Mouse (Mus musculus): ENCODE results near the gene Gm49380. TPM values are rescaled to one million over a fixed set of nuclear protein-coding genes. Genes with fewer than 3 reads are reported as not detected.

Gm49380 gene
- polyA plus RNA-seq, 1 experiment, result 0.67 TPM

GRCm38 (mm10) chr9:44133287-44133686 lies 20.0 kb upstream of the Gm49380 start:
- no peak overlapping the region for H3K27ac ChIP-seq (ENCODE audit: insufficient read depth, low read length)
- no peaks in the 10 kb centered on the region for H3K27me3 ChIP-seq (ENCODE audit: control insufficient read depth, insufficient read depth, low read length, poor library complexity, severe bottlenecking)
- H3K9ac ChIP-seq (ENCODE audit: low read depth, poor library complexity, severe bottlenecking), result no peak overlapping the region
- peaks cover 16% of the 10 kb centered on the region for H3K36me3 ChIP-seq (ENCODE audit: control insufficient read depth, insufficient read depth, low read length, poor library complexity, severe bottlenecking)
- no peaks in the 10 kb centered on the region for H3K9me3 ChIP-seq (replicated peaks; ENCODE audit: control insufficient read depth, insufficient read depth, low read length, poor library complexity, severe bottlenecking)
- TF ChIP-seq CTCF (IDR thresholded peaks at IDR 0.05; ENCODE audit: low read depth, low read length) (no peak), POLR2A (IDR thresholded peaks at IDR 0.05; ENCODE audit: insufficient read depth, low read length) (no peak), EP300 (IDR thresholded peaks at IDR 0.05; ENCODE audit: insufficient read depth, low read depth, low read length) (no peak)
- no peak overlapping the region for H3K4me3 ChIP-seq (ENCODE audit: low read depth, low read length)
- H3K4me1 ChIP-seq (ENCODE audit: control insufficient read depth, insufficient read depth, low read length), result peaks cover 6% of the 10 kb centered on the region

DNA sequence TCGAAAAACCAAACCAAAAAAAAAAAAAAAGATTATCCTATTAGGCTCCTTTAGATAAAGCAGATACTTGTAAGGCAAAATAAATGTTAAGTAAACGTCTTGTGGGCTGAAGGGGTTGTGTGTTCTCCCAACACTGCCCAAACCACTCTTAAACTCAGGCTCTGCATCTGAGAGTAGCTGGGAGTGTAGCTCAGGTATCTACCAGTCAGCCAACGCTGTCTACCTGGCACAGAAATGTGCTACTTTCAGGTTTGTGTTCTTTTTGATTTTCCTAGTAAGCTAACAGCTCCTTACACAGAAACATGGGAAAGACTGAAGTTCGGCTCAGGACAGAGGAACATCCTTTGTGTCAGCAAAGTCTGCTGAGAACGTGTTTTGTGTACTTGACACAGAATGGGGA lies 18.9 kb upstream of the Gm49380 start:
- Histone ChIP-seq H3K27me3 (ENCODE audit: control insufficient read depth, insufficient read depth, low read length, poor library complexity, severe bottlenecking) (no peaks in the 10 kb centered on the region), H3K9ac (ENCODE audit: low read depth, poor library complexity, severe bottlenecking) (no peak overlapping the region), H3K36me3 (ENCODE audit: control insufficient read depth, insufficient read depth, low read length, poor library complexity, severe bottlenecking) (peaks cover 7% of the 10 kb centered on the region), H3K4me1 (ENCODE audit: control insufficient read depth, insufficient read depth, low read length) (peaks cover 7% of the 10 kb centered on the region), H3K4me3 (ENCODE audit: low read depth, low read length) (no peak overlapping the region), H3K9me3 (replicated peaks; ENCODE audit: control insufficient read depth, insufficient read depth, low read length, poor library complexity, severe bottlenecking) (no peaks in the 10 kb centered on the region), H3K27ac (ENCODE audit: insufficient read depth, low read length) (no peak overlapping the region)
- TF ChIP-seq CTCF (IDR thresholded peaks at IDR 0.05; ENCODE audit: low read depth, low read length) (no peak), EP300 (IDR thresholded peaks at IDR 0.05; ENCODE audit: insufficient read depth, low read depth, low read length) (no peak), POLR2A (IDR thresholded peaks at IDR 0.05; ENCODE audit: insufficient read depth, low read length) (no peak)

GRCm38 (mm10) chr9:44131276-44131590 lies 17.9 kb upstream of the Gm49380 start:
- H3K9me3 ChIP-seq (replicated peaks; ENCODE audit: control insufficient read depth, insufficient read depth, low read length, poor library complexity, severe bottlenecking), result no peaks in the 10 kb centered on the region
- no peak overlapping the region for H3K4me3 ChIP-seq (ENCODE audit: low read depth, low read length)
- H3K27ac ChIP-seq (ENCODE audit: insufficient read depth, low read length), result no peak overlapping the region
- 0 out of 2 replicates have a peak overlapping the region, but pooled peaks have one; percentile 76 for H3K9ac ChIP-seq (ENCODE audit: low read depth, poor library complexity, severe bottlenecking)
- no peaks in the 10 kb centered on the region for H3K36me3 ChIP-seq (ENCODE audit: control insufficient read depth, insufficient read depth, low read length, poor library complexity, severe bottlenecking)
- H3K4me1 ChIP-seq (ENCODE audit: control insufficient read depth, insufficient read depth, low read length), result peaks cover 6% of the 10 kb centered on the region
- H3K27me3 ChIP-seq (ENCODE audit: control insufficient read depth, insufficient read depth, low read length, poor library complexity, severe bottlenecking), result no peaks in the 10 kb centered on the region
- no peak for TF ChIP-seq POLR2A (IDR thresholded peaks at IDR 0.05; ENCODE audit: insufficient read depth, low read length)
- no peak for TF ChIP-seq CTCF (IDR thresholded peaks at IDR 0.05; ENCODE audit: low read depth, low read length)
- no peak for TF ChIP-seq EP300 (IDR thresholded peaks at IDR 0.05; ENCODE audit: insufficient read depth, low read depth, low read length)

DNA sequence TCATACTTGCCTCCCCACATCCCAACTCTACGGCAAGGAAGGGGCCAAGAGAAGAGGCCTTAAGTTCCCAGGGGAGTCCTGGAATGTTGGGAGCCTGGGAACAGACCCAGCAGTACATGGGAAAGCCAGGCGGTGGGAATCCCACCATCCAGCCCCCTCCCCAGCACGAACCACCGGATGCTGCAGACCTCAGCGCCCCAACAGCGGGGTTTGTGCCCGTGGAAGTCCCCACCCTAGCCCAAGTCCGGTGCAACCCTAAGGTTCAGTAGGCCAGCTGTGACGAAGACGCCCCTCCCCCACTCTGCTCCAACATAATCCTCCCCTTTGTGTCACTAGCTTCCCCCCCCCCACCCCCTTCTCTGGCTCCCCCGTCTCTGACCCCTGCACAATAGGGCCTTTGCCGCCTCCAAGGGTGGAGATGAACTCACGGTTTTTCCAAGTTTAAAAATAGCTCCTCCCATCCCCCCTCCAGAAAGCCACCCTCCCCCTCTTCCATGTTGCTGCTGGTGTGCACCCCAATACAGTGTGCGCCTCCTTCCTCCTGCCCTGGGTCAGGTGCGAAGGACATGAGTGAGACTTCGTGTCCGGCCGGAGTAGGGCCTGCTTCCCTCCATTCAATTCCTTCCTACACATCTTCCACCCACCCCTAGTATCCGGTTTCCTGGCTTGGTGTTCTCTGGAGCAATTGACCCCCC lies 17.4 kb upstream of the Gm49380 start:
- Histone ChIP-seq H3K4me1 (ENCODE audit: control insufficient read depth, insufficient read depth, low read length) (peaks cover 6% of the 10 kb centered on the region), H3K36me3 (ENCODE audit: control insufficient read depth, insufficient read depth, low read length, poor library complexity, severe bottlenecking) (no peaks in the 10 kb centered on the region), H3K9ac (ENCODE audit: low read depth, poor library complexity, severe bottlenecking) (peak overlapping the region; percentile 76), H3K9me3 (replicated peaks; ENCODE audit: control insufficient read depth, insufficient read depth, low read length, poor library complexity, severe bottlenecking) (no peaks in the 10 kb centered on the region), H3K27me3 (ENCODE audit: control insufficient read depth, insufficient read depth, low read length, poor library complexity, severe bottlenecking) (no peaks in the 10 kb centered on the region), H3K4me3 (ENCODE audit: low read depth, low read length) (peak overlapping the region; percentile 61), H3K27ac (ENCODE audit: insufficient read depth, low read length) (peak overlapping the region; percentile 76)
- TF ChIP-seq EP300 (IDR thresholded peaks at IDR 0.05; ENCODE audit: insufficient read depth, low read depth, low read length) (0 out of 2 replicates have a peak, but pooled peaks have one; percentile 14), POLR2A (IDR thresholded peaks at IDR 0.05; ENCODE audit: insufficient read depth, low read length) (no peak)

DNA sequence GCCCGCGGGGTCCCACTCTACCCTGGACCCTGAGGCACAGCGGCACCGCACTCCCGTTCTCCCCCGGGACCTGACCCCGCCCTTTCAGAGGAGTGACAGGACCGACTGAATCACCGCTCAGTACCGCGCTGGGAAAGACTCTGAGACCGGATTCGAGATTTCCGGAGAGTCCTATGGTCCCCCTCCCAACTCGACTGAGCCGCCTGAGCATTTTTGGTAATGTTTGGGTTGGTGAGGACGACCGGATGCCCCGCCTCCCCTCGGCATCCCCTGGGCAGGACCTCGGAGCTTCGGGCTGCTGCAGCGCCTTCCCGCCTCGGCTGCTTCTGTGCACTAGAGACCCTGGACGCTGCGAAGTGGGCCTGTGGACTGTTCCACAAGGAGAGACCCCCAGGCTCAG lies 16.7 kb upstream of the Gm49380 start:
- Histone ChIP-seq H3K4me1 (ENCODE audit: control insufficient read depth, insufficient read depth, low read length) (peaks cover 9% of the 10 kb centered on the region), H3K9me3 (replicated peaks; ENCODE audit: control insufficient read depth, insufficient read depth, low read length, poor library complexity, severe bottlenecking) (no peaks in the 10 kb centered on the region), H3K4me3 (ENCODE audit: low read depth, low read length) (peak overlapping the region; percentile 61), H3K9ac (ENCODE audit: low read depth, poor library complexity, severe bottlenecking) (peak overlapping the region; percentile 76), H3K36me3 (ENCODE audit: control insufficient read depth, insufficient read depth, low read length, poor library complexity, severe bottlenecking) (no peaks in the 10 kb centered on the region), H3K27ac (ENCODE audit: insufficient read depth, low read length) (peak overlapping the region; percentile 76), H3K27me3 (ENCODE audit: control insufficient read depth, insufficient read depth, low read length, poor library complexity, severe bottlenecking) (no peaks in the 10 kb centered on the region)
- TF ChIP-seq CTCF (IDR thresholded peaks at IDR 0.05; ENCODE audit: low read depth, low read length) (no peak), POLR2A (IDR thresholded peaks at IDR 0.05; ENCODE audit: insufficient read depth, low read length) (no peak), EP300 (IDR thresholded peaks at IDR 0.05; ENCODE audit: insufficient read depth, low read depth, low read length) (no peak)

DNA sequence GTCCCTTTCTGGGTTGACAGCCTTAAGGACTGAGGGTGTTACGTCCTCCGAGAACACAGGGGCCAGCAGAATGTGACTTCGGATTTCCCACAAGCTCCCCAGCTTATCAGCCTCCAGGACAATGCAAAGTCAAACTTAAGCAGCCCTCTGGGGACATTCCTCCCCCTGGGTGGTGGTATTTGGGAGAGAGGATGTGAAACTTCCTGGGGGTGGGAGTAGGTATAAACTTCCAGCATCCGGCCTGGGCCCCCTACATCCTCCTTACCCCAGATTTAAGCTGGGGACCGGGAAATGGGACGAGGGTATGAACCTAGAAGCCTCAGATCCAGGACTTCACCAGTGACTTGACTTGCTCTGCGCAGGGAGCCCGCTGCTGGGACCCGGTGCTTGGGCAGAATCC lies 16.3 kb upstream of the Gm49380 start:
- H3K27me3 ChIP-seq (ENCODE audit: control insufficient read depth, insufficient read depth, low read length, poor library complexity, severe bottlenecking), result no peaks in the 10 kb centered on the region

More for the DNA sequence above, 16.3 kb upstream of the Gm49380 start:
- no peaks in the 10 kb centered on the region for H3K36me3 ChIP-seq (ENCODE audit: control insufficient read depth, insufficient read depth, low read length, poor library complexity, severe bottlenecking)
- peaks cover 10% of the 10 kb centered on the region for H3K4me1 ChIP-seq (ENCODE audit: control insufficient read depth, insufficient read depth, low read length)
- no peak for TF ChIP-seq EP300 (IDR thresholded peaks at IDR 0.05; ENCODE audit: insufficient read depth, low read depth, low read length)
- TF ChIP-seq CTCF (IDR thresholded peaks at IDR 0.05; ENCODE audit: low read depth, low read length), result no peak
- TF ChIP-seq POLR2A (IDR thresholded peaks at IDR 0.05; ENCODE audit: insufficient read depth, low read length), result no peak
- H3K9ac ChIP-seq (ENCODE audit: low read depth, poor library complexity, severe bottlenecking), result peak overlapping the region; percentile 76
- H3K27ac ChIP-seq (ENCODE audit: insufficient read depth, low read length), result peak overlapping the region; percentile 69
- peak overlapping the region; percentile 61 for H3K4me3 ChIP-seq (ENCODE audit: low read depth, low read length)
- no peaks in the 10 kb centered on the region for H3K9me3 ChIP-seq (replicated peaks; ENCODE audit: control insufficient read depth, insufficient read depth, low read length, poor library complexity, severe bottlenecking)
